Mouse (Mus musculus) ES-E14 (cell line): Measurements from ENCODE around the gene Prkar1b.

Experiments
- ZC3H11A ChIP-seq: IDR thresholded peaks from 2 replicates; pipeline ENCODE4 v1.6.1; 2012; ENCODE audit warnings: low read depth, mild to moderate bottlenecking, inconsistent platforms, low read length, borderline replicate concordance
- ZNF384 ChIP-seq: IDR thresholded peaks from 2 replicates; pipeline ENCODE4 v1.6.1; 2012; ENCODE audit warnings: low read depth, low read length, inconsistent platforms

- TF ChIP-seq ZNF384 (no peak), ZC3H11A (no peak)
Measured at GRCm38 (mm10) chr5:139076450-139076849, 73.4 kb downstream of the Prkar1b start.
